Mouse (Mus musculus) C2C12 (cell line): ENCODE data around the gene Mrps15.

ENCODE experiments used
- CEBPB ChIP-seq: IDR thresholded peaks from one replicate; pipeline ENCODE4 v1.6.1; 2011; ENCODE audit warnings: low read depth, mild to moderate bottlenecking, control low read depth, moderate library complexity
- CTCF ChIP-seq: IDR thresholded peaks from one replicate; pipeline ENCODE4 v1.5.1; 2011; ENCODE audit not compliant: control insufficient read depth, insufficient read depth, insufficient read length
- MAX ChIP-seq: IDR thresholded peaks from one replicate; pipeline ENCODE4 v1.6.1; 2011; ENCODE audit warnings: mild to moderate bottlenecking, control low read depth
- MYOG ChIP-seq: IDR thresholded peaks from one replicate; pipeline ENCODE4 v1.6.1; 2011; ENCODE audit not compliant: control insufficient read depth, insufficient read length; ENCODE audit errors: extremely low read depth
- USF1 ChIP-seq: IDR thresholded peaks from one replicate; pipeline ENCODE4 v1.6.1; 2011; ENCODE audit warnings: low read depth, mild to moderate bottlenecking, control low read depth, moderate library complexity

DNA sequence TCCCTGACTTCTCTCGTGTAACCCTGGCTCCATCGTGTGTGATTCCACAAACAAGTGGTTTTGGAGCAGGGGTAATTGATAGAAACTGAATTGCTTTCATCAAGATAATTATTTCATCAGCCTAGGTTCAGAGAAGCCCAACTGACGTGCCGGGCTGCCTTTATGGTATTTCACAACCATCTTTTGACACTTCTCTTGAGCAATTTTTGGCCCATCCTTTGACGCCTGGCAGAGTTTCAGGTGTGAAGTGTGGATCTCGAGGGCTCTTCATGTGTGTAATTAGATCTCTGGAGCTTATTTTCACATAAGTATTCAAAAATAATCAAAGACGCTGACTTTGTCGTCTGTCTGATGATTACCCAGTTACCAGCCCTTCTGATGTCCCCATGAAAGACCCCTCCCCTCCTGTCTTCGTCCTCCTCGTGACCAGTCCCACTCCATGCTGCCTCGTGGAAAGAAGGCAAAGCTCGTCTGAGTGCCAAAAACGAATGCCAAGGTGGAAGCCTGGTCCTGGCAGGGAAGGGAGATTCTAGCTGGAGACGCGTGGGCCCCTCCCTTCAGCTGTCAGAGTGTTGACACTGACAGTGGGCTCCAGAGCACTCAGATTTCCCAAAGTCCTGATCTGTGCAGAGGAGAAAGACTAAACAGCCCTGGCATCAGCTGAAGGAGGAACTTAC is 20.8 kb downstream of the Mrps15 start:
- TF ChIP-seq CTCF, result no peak
- TF ChIP-seq MAX, result no peak
- no peak for TF ChIP-seq CEBPB
- no peak for TF ChIP-seq USF1
- no peak for TF ChIP-seq MYOG
